Mouse (Mus musculus) stomach, embryonic 16.5 days (tissue): Measurements from ENCODE around the gene Auts2. TPM values are rescaled to one million over a fixed set of nuclear protein-coding genes. Genes with fewer than 3 reads are reported as not detected.

Source experiments
- ATAC-seq: fragments of 200-750 bp; cut with Nextera tagmentation; 2 replicates; pipeline ENCODE4 v1.8.0; 2017; ENCODE audit warnings: moderate number of reproducible peaks, moderate TSS enrichment; ENCODE audit not compliant: insufficient read depth, low FRiP score
- H3K27ac ChIP-seq: fragments of 300-500 bp; sonication (generic); 2 replicates; pipeline ENCODE4 v1.5.1; 2014; ENCODE audit warnings: low read length
- H3K27me3 ChIP-seq: fragments of 300-500 bp; sonication (generic); 2 replicates; pipeline ENCODE4 v1.6.1; 2014; ENCODE audit warnings: low read length, control low read depth, mixed read lengths; ENCODE audit not compliant: control insufficient read depth, insufficient read depth
- H3K36me3 ChIP-seq: fragments of 300-500 bp; sonication (generic); 2 replicates; pipeline ENCODE4 v1.6.1; 2014; ENCODE audit warnings: low read length; ENCODE audit not compliant: control insufficient read depth, insufficient read depth
- H3K4me1 ChIP-seq: fragments of 300-500 bp; sonication (generic); 2 replicates; pipeline ENCODE4 v1.6.1; 2014; ENCODE audit warnings: low read length, control low read depth, mixed read lengths; ENCODE audit not compliant: control insufficient read depth, insufficient read depth
- H3K4me2 ChIP-seq: fragments of 300-500 bp; sonication (generic); 2 replicates; pipeline ENCODE4 v1.6.1; 2014; ENCODE audit warnings: low read depth, low read length, mixed read lengths
- H3K4me3 ChIP-seq: fragments of 300-500 bp; sonication (generic); replicated peaks from 2 replicates; pipeline ENCODE4 v1.5.1; 2014; ENCODE audit warnings: mild to moderate bottlenecking, low read length
- H3K9ac ChIP-seq: fragments of 300-500 bp; sonication (generic); 2 replicates; pipeline ENCODE4 v1.6.1; 2014; ENCODE audit warnings: low read length
- H3K9me3 ChIP-seq: fragments of 300-500 bp; sonication (generic); replicated peaks from 2 replicates; pipeline ENCODE4 v1.6.1; 2016; ENCODE audit warnings: low read length, control low read depth; ENCODE audit not compliant: control insufficient read depth
- WGBS: fragments of 180-500 bp; shearing (Covaris S2); extraction: QIAGEN DNeasy Blood & Tissue Kit; methylation state at CpG from one replicate; pipeline ENCODE4 v1.1.7; 2014; 5-methylcytosine and 5-hydroxymethylcytosine counted together
- polyA plus RNA-seq: library from polyadenylated mRNA; unstranded; fragments of >200 nt; fragmentation: Nextera tagmentation; extraction: Ambion mirVana; gene quantifications from 2 replicates; pipeline ENCODE4 v1.2.1, GENCODE M21; 2015

Auts2 gene
- polyA plus RNA-seq, 1 experiment from 2014 or later: 20.1 TPM

- WGBS: 49% methylated on average over 5 of the region's 5 CpGs
- Histone ChIP-seq H3K9ac (no peak overlapping the region), H3K9me3 (no peaks in the 10 kb centered on the region), H3K27me3 (no peaks in the 10 kb centered on the region), H3K36me3 (no peaks in the 10 kb centered on the region), H3K4me3 (no peak overlapping the region), H3K4me1 (0 out of 2 replicates have a peak, but pooled peaks cover 2% of the 10 kb centered on the region), H3K27ac (no peak overlapping the region), H3K4me2 (no peak overlapping the region)
- ATAC-seq: no peak
Measured at GRCm38 (mm10) chr5:132305354-132305934, 237.7 kb downstream of the Auts2 start.

GRCm38 (mm10) chr5:132302778-132303177 is 240.4 kb downstream of the Auts2 start:
- no peak for ATAC-seq
- 81% methylated on average over 4 of the region's 4 CpGs for WGBS
- Histone ChIP-seq H3K4me2 (no peak overlapping the region), H3K4me3 (no peak overlapping the region), H3K4me1 (0 out of 2 replicates have a peak, but pooled peaks cover 2% of the 10 kb centered on the region), H3K9ac (no peak overlapping the region), H3K27ac (no peak overlapping the region), H3K27me3 (no peaks in the 10 kb centered on the region), H3K36me3 (no peaks in the 10 kb centered on the region), H3K9me3 (no peaks in the 10 kb centered on the region)

- no peak for ATAC-seq
- H3K9me3 ChIP-seq: no peaks in the 10 kb centered on the region
Measured at GRCm38 (mm10) chr5:132300794-132301193, 242.3 kb downstream of the Auts2 start.

GRCm38 (mm10) chr5:132299716-132300115 is 243.4 kb downstream of the Auts2 start:
- Histone ChIP-seq H3K4me3 (no peak overlapping the region), H3K9me3 (no peaks in the 10 kb centered on the region), H3K36me3 (no peaks in the 10 kb centered on the region), H3K27me3 (no peaks in the 10 kb centered on the region), H3K4me1 (0 out of 2 replicates have a peak, but pooled peaks cover 2% of the 10 kb centered on the region), H3K4me2 (no peak overlapping the region), H3K9ac (no peak overlapping the region), H3K27ac (no peak overlapping the region)
- 82% methylated on average over 4 of the region's 4 CpGs for WGBS
- no peak for ATAC-seq

More at GRCm38 (mm10) chr5:132300794-132301193, 242.3 kb downstream of the Auts2 start:
- Histone ChIP-seq H3K27me3 (no peaks in the 10 kb centered on the region), H3K36me3 (no peaks in the 10 kb centered on the region), H3K4me2 (no peak overlapping the region), H3K27ac (no peak overlapping the region), H3K9ac (no peak overlapping the region), H3K4me1 (0 out of 2 replicates have a peak, but pooled peaks cover 2% of the 10 kb centered on the region), H3K4me3 (no peak overlapping the region)
- 41% methylated on average over 4 of the region's 4 CpGs for WGBS

- Histone ChIP-seq H3K36me3 (no peaks in the 10 kb centered on the region), H3K27ac (no peak overlapping the region), H3K9ac (no peak overlapping the region), H3K4me3 (no peak overlapping the region), H3K27me3 (no peaks in the 10 kb centered on the region), H3K9me3 (no peaks in the 10 kb centered on the region), H3K4me2 (no peak overlapping the region), H3K4me1 (0 out of 2 replicates have a peak, but pooled peaks cover 2% of the 10 kb centered on the region)
- no peak for ATAC-seq
Measured at GRCm38 (mm10) chr5:132298996-132299395, 244.1 kb downstream of the Auts2 start.

GRCm38 (mm10) chr5:132297309-132297708 is 245.8 kb downstream of the Auts2 start:
- Histone ChIP-seq H3K4me3 (no peak overlapping the region), H3K9ac (no peak overlapping the region), H3K4me2 (no peak overlapping the region), H3K9me3 (no peaks in the 10 kb centered on the region), H3K27me3 (no peaks in the 10 kb centered on the region), H3K27ac (no peak overlapping the region), H3K36me3 (no peaks in the 10 kb centered on the region), H3K4me1 (0 out of 2 replicates have a peak, but pooled peaks cover 2% of the 10 kb centered on the region)
- 88% methylated on average over 7 of the region's 7 CpGs for WGBS
- ATAC-seq: no peak

GRCm38 (mm10) chr5:132294469-132294868 is 248.7 kb downstream of the Auts2 start:
- no peak overlapping the region for H3K4me2 ChIP-seq
- H3K27me3 ChIP-seq: no peaks in the 10 kb centered on the region
- H3K27ac ChIP-seq: no peak overlapping the region
- H3K36me3 ChIP-seq: no peaks in the 10 kb centered on the region
- 57% methylated on average over 3 of the region's 3 CpGs for WGBS
- no peak overlapping the region for H3K9ac ChIP-seq
- H3K9me3 ChIP-seq: no peaks in the 10 kb centered on the region
- H3K4me3 ChIP-seq: no peak overlapping the region
- no peak for ATAC-seq
- H3K4me1 ChIP-seq: 0 out of 2 replicates have a peak, but pooled peaks cover 4% of the 10 kb centered on the region

GRCm38 (mm10) chr5:132292932-132293331 is 250.2 kb downstream of the Auts2 start:
- no peaks in the 10 kb centered on the region for H3K9me3 ChIP-seq
- H3K9ac ChIP-seq: no peak overlapping the region
- 70% methylated on average over 2 of the region's 2 CpGs for WGBS
- H3K4me3 ChIP-seq: no peak overlapping the region
- H3K27ac ChIP-seq: no peak overlapping the region
- H3K4me1 ChIP-seq: 0 out of 2 replicates have a peak, but pooled peaks cover 4% of the 10 kb centered on the region
- no peak for ATAC-seq
- H3K36me3 ChIP-seq: no peaks in the 10 kb centered on the region
- no peaks in the 10 kb centered on the region for H3K27me3 ChIP-seq
- H3K4me2 ChIP-seq: no peak overlapping the region

- ATAC-seq: no peak
- WGBS: 36% methylated on average over 13 of the region's 13 CpGs
- no peak overlapping the region for H3K4me2 ChIP-seq
- 0 out of 2 replicates have a peak, but pooled peaks cover 4% of the 10 kb centered on the region for H3K4me1 ChIP-seq
- H3K27me3 ChIP-seq: no peaks in the 10 kb centered on the region
- no peak overlapping the region for H3K4me3 ChIP-seq
- no peak overlapping the region for H3K9ac ChIP-seq
- H3K36me3 ChIP-seq: no peaks in the 10 kb centered on the region
- H3K9me3 ChIP-seq: no peaks in the 10 kb centered on the region
- H3K27ac ChIP-seq: no peak overlapping the region
Measured at GRCm38 (mm10) chr5:132290606-132291535, 252.3 kb downstream of the Auts2 start.
